Mouse (Mus musculus) thymus, postnatal 25 days (tissue): ENCODE results near the gene Olfr1499.
"Not testable (repeated sequence)": the region's sequence is repeated elsewhere in the genome, so short reads cannot be mapped to it uniquely, and the experiment has no call there.

Experiments
- DNase-seq: peaks from one replicate; pipeline ENCODE4 v3.0.0; 2022

The Olfr1499 gene

GRCm38 (mm10) chr19:13819347-13819746 lies at the start of gene Olfr1499:
Gene Olfr1499 (minus strand): TSS chr19:13819447.
- no peak for DNase-seq

- no peak for DNase-seq
Observed at GRCm38 (mm10) chr19:13861495-13861894, 42.2 kb upstream of the Olfr1499 start, which contains the start of gene Olfr1502. Gene Olfr1502 (plus strand): TSS chr19:13861795.

- DNase-seq, result not testable (repeated sequence)
Observed at GRCm38 (mm10) chr19:13850592-13850991, 31.3 kb upstream of the Olfr1499 start, which contains the start of gene Olfr1501. Gene Olfr1501 (minus strand): TSS chr19:13850692.

GRCm38 (mm10) chr19:13830388-13830787 lies 11.1 kb upstream of the Olfr1499 start, which contains the start of gene Olfr1500:
Gene Olfr1500 (minus strand): TSS chr19:13830488.
- DNase-seq, result no peak

- no peak for DNase-seq
Observed at GRCm38 (mm10) chr19:13828447-13828846, 9.2 kb upstream of the Olfr1499 start.

- DNase-seq, result no peak
Observed at GRCm38 (mm10) chr19:13820847-13821246, 1.6 kb upstream of the Olfr1499 start.

GRCm38 (mm10) chr19:13818827-13819226 lies 420 bp downstream of the Olfr1499 start:
- no peak for DNase-seq

- DNase-seq, result no peak
Observed at GRCm38 (mm10) chr19:13812823-13813222, 6.4 kb downstream of the Olfr1499 start.

GRCm38 (mm10) chr19:13805486-13805885 lies 13.8 kb downstream of the Olfr1499 start:
- DNase-seq, result not testable (repeated sequence)

GRCm38 (mm10) chr19:13798102-13798501 lies 21.1 kb downstream of the Olfr1499 start, which contains the start of gene Olfr1497:
Gene Olfr1497 (minus strand): TSS chr19:13798202.
- DNase-seq, result no peak

- no peak for DNase-seq
Observed at GRCm38 (mm10) chr19:13777578-13777977, 41.7 kb downstream of the Olfr1499 start, which contains the start of gene Olfr1496. Gene Olfr1496 (plus strand): TSS chr19:13777878.

- no peak for DNase-seq
Observed at GRCm38 (mm10) chr19:13768565-13769276, 50.5 kb downstream of the Olfr1499 start.

GRCm38 (mm10) chr19:13764306-13764705 lies 54.9 kb downstream of the Olfr1499 start, which contains the start of gene Olfr1495:
Gene Olfr1495 (plus strand): TSS chr19:13764606.
- no peak for DNase-seq
